Mouse (Mus musculus) spleen, adult 12 weeks (tissue): ENCODE results near the gene Pknox1.

Experiments used
- DNase-seq: peaks from one replicate; pipeline ENCODE4 v3.0.0; 2022; ENCODE audit warnings: low spot score

Pknox1 gene

DNA sequence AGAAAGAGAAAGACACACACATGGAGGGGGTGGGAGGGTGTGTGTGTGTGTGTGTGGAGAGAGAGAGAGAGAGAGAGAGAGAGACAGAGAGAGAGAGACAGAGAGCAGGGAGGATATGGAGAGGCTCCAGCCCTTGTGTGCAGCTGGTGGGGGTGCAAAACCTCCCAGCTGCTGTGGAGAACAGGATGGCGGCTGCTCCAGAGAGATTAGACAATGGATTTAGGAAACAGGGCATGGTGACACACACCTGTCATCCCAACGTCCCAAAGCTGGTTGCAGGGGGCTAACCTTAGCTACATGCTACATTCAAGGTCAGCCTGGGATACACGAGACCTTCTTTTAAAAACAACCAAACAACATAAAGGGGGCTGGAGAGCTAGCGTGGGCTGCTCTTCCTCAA lies 8.3 kb upstream of the Pknox1 start:
- DNase-seq: no peak

DNA sequence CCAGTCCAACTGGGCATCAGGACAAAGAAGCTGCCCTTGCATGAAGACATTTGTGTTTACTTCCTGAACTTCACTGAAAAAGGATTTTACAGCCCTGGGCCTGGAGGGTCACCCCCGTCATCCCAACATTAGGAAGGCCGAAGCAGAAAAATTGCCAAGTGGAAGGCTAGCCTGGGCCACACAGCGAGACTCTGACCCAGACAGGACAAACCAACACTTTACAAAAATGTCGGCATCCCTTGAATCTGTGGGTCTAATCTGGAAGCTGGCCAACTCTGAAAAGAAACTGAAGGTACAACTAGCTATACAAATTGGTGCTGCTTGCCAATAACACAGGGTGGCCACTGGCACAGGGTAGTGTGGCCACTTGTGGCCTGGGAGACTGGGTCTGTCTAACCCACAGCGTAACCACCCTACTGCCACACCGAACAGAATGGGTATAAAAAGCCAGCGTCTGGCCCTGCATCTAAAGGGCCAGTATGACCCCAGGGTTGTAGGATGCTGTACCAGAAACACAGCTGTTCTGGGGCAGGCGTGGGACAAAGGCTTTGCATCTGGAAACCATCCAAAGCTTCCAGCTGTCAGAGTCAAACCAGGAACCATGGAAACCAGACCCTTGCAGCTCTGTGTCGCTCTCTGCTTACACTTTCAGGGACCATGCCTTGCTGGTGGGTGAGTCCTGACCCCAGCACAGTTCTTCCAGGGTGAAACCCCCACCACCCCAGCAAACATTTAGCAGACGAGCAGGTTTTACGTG lies 7.2 kb upstream of the Pknox1 start:
- DNase-seq: no peak

DNA sequence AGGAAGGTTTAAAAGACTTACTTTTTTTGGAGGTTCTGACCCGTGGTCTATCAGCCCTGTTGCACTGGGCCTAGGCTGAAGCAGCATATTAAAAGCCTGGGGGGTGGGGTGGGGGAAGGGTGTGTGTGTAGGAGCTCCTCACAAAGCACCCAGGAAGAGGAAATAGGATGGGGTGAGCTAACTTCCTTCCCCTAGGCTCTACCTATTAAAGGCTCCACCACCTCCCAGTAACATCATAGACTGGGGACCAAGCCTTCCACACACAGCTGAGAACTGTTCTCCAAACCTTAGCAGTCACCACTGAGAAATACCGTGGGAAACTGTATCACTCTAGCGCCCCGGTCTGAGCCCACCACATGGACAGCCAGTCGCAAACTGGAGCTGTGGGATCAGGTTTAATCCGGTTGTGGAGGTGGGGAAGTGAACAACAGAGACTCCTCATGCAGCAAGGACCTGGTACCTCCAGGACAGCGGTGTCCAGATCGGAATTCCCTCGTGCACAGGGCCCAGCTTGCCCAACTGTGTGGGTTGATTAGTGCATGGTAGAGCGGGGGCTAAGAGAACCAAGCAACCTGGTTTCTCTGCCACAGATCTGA lies 6.5 kb upstream of the Pknox1 start:
- no peak for DNase-seq

GRCm38 (mm10) chr17:31559021-31559789 lies 5.3 kb upstream of the Pknox1 start:
- no peak for DNase-seq

GRCm38 (mm10) chr17:31563632-31564014 lies 911 bp upstream of the Pknox1 start:
- no peak for DNase-seq

DNA sequence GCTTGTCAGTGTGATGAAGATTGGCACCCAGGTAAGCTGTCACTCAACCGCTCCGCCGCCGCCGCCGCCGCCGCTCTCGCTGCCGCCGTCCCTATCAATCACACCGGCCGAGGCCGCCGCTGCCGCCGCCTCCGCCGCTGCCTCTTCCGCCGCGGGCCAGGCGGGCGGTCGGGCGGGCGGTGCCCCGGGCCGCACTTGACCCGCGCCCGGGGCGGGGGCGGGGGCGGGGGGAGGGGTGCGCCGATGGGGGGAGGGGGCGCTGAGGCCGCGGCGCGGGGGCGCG lies 265 bp downstream of the Pknox1 start:
- DNase-seq: no peak

GRCm38 (mm10) chr17:31565141-31566056 lies 865 bp downstream of the Pknox1 start:
- DNase-seq: peak; percentile 46

GRCm38 (mm10) chr17:31566276-31566675 lies 1.7 kb downstream of the Pknox1 start:
- DNase-seq: no peak

DNA sequence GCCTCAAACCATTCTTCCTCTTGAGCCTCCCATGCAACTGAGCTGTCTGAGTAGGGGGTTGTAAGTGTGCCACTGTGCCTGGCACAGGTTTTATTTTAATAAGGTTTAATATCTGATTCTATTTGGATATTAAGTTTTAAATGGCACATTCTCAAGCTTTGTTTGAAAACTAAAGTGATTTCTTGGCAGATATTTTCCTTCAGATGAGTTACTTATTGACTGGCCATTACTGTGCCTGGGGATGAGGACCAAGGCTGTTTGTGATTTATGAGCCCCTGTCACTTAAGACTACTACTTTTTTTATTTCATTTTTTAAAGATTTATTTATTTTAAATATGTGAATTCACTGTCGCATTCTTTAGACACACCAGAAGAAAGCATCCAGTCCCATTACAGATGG lies 5.2 kb downstream of the Pknox1 start:
- no peak for DNase-seq

DNA sequence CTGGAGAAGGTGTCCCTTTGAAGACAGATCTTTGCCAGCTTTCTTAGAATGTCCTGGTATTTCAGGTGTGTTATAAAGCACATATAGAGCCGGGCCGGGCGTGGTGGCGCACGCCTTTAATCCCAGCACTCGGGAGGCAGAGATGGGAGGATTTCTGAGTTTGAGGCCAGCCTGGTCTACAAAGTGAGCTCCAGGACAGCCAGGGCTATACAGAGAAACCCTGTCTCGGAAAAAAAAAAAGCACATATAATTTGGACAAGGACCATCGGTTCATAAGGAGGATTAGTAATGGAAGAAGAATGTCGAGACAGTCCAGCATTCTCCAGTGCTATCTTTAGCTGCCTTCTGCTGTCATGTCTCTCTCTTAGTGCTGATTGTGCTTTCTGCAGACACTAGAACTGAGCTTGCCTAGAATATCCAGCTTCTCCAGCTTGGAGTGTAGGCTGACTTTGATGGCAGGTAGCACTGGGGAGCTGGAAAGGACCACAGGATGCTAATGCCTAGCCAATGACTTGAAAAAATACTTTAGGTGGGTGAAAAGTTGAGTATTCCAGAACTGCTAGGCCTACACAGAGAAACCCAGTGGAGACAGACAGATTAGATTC lies 5.9 kb downstream of the Pknox1 start:
- DNase-seq: no peak

GRCm38 (mm10) chr17:31571689-31572088 lies 7.2 kb downstream of the Pknox1 start:
- DNase-seq: no peak

- no peak for DNase-seq
These were observed 10.1 kb downstream of the Pknox1 start for GRCm38 (mm10) chr17:31574662-31575061.

- no peak for DNase-seq
These were observed 12.1 kb downstream of the Pknox1 start for GRCm38 (mm10) chr17:31576394-31577175.

DNA sequence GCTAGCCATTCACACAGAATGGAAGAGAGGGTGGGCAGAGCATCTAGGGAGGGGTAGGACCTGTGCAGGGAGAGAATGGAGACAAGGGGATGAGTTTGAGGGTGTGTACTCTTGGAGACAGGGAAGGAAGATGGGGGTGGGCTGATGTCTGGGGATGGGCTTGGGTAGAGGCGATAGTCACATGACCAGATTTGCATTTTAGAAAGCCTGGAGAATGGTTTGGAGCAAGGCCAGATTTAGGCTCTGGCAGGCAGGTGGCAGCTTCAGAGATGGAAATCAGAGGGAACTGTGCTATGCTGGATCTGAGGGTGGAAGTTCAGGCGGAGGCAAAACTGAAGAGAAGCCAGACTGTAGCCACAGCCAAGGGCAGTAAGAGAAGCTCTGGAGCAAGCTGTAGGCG lies 15.8 kb downstream of the Pknox1 start:
- DNase-seq: no peak

DNA sequence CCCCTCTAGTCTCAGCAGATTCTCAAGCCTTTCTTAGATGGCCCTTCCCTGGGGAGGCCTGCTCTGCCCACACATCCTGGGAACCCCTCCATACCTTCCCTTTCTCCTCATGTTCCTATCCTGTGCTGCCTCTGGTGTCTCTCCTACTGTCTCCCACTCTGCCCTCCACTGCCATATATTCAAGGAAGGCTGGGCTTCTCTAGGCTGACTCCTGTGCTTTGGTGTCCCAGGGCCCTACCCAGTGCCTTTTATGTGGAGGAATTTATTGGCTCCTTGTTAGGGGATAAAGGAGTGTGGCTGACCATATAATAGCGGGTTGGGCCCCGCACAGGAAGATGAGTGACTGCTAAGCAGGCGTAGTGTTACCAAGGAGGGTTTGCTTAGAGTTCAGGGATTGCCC lies 18.7 kb downstream of the Pknox1 start:
- no peak for DNase-seq

- DNase-seq: no peak
These were observed 19.2 kb downstream of the Pknox1 start for GRCm38 (mm10) chr17:31583781-31584180.

GRCm38 (mm10) chr17:31588115-31588514 lies 23.6 kb downstream of the Pknox1 start:
- no peak for DNase-seq

DNA sequence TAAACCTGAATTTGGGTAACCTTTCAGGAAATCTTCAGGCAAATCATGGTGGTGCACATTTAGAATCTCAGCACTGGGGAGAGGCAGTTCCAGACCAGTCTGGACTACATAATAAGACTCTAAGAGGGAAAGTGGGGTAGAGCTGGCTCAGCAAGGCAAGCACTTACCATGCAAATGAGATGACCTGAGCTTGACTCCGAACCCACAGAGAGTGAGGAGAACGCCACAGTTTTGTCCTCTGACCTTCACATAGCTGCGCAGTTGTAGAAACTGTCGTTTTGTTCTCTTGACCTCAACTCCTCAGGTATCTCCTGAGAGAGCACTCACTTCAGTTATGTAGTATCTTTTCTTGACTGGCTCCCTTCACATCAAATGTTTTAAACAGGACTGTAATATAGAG lies 24.2 kb downstream of the Pknox1 start:
- no peak for DNase-seq

DNA sequence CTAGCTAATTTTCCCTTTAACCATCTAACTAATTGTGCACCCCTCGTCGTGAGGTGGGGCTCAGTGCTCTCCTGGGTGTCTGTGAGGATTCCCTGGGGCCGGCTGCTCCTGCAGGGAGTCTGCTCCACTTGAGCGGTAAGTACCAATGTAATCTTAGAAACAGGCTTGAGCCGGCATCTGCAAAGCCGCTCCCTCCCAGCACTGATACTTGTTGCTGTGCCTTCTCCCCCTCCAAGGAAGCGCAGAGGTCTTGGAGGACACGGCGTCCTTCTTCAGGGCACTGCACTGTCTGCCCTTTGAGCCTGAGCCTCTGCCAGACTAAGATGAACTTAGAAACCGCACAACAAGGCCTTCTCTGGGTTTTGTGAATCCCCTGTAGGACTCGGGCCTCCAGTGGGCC lies 26.3 kb downstream of the Pknox1 start:
- DNase-seq: no peak

GRCm38 (mm10) chr17:31594590-31594989 lies 30.1 kb downstream of the Pknox1 start:
- no peak for DNase-seq

GRCm38 (mm10) chr17:31595077-31595476 lies 30.5 kb downstream of the Pknox1 start:
- DNase-seq: no peak
